Mouse (Mus musculus): ENCODE data around the gene Farsb. TPM values are rescaled to one million over a fixed set of nuclear protein-coding genes. Genes with fewer than 3 reads are reported as not detected.
A peak's percentile ranks its signal among the peaks of the same experiment; 100 is the strongest.

The Farsb gene
- polyA plus RNA-seq, 1 experiment, result 23.1 TPM

DNA sequence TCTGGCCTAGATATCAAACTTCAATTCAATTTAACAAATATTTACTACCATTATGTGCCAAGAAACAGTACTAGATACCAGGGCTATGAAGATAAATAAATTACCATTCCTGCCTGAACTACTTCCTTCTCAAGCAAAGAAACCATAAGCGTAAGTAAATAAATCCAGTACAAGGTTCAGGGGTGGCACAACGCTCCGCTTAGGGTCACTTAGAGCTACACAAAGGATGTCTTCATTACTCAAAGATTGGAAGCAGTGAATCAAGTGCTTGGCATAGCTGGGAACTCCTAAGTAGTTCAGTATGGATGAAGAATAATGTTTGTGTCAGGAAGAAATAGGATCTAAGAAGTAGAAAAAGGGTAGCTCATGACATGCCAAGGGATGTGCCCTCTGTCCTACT is 5.3 kb downstream of the Farsb start:
- DNase-seq, result no peak
- no peak overlapping the region for H3K27ac ChIP-seq (ENCODE audit: insufficient read depth, low read depth, low read length)
- TF ChIP-seq POLR2A (IDR thresholded peaks at IDR 0.05; ENCODE audit: low read depth, low read length) (no peak), CTCF (conservative IDR thresholded peaks at IDR 0.05; ENCODE audit: insufficient read depth, insufficient read length, low read depth, low read length) (no peak)
- WGBS, result 88% methylated on average over 3 of the region's 3 CpGs
- H3K36me3 ChIP-seq (ENCODE audit: control insufficient read depth, insufficient read depth, low read length), result peaks cover 2% of the 10 kb centered on the region; the same call in 1 of the 2 replicates
- H3K4me1 ChIP-seq (ENCODE audit: control insufficient read depth, insufficient read depth, low read length), result no peaks in the 10 kb centered on the region
- H3K27me3 ChIP-seq (replicated peaks; ENCODE audit: control insufficient read depth, insufficient read depth, low read length), result no peaks in the 10 kb centered on the region
- no peak overlapping the region for H3K4me3 ChIP-seq (ENCODE audit: insufficient read depth, low read depth, low read length)

DNA sequence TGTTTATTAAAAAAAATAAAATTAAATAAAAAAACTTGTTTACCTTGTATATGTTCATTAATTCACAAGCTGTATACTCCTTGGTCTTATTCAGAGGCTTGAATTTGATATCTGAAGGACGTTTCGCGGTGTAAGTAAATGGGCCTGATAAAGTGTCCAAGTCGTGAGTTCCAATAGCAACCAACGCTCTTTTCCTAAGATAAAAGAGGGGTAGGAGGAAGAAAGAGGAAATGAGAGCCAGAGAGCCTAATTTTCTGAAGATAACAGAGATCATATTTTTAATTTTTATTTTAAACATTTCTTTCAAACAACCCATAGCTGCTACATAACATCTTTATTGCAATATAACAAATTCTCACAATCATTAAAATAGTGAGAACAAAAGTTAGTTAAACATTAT is 16.3 kb downstream of the Farsb start:
- no peaks in the 10 kb centered on the region for H3K27me3 ChIP-seq (replicated peaks; ENCODE audit: control insufficient read depth, insufficient read depth, low read length)
- peaks cover 8% of the 10 kb centered on the region for H3K36me3 ChIP-seq (ENCODE audit: control insufficient read depth, insufficient read depth, low read length)
- no peaks in the 10 kb centered on the region for H3K4me1 ChIP-seq (ENCODE audit: control insufficient read depth, insufficient read depth, low read length)
- no peak for DNase-seq
- H3K4me3 ChIP-seq (ENCODE audit: insufficient read depth, low read depth, low read length), result no peak overlapping the region
- H3K27ac ChIP-seq (ENCODE audit: insufficient read depth, low read depth, low read length), result no peak overlapping the region
- WGBS, result 91% methylated on average over 5 of the region's 5 CpGs
- TF ChIP-seq POLR2A (IDR thresholded peaks at IDR 0.05; ENCODE audit: low read depth, low read length) (no peak), CTCF (conservative IDR thresholded peaks at IDR 0.05; ENCODE audit: insufficient read depth, insufficient read length, low read depth, low read length) (no peak)

DNA sequence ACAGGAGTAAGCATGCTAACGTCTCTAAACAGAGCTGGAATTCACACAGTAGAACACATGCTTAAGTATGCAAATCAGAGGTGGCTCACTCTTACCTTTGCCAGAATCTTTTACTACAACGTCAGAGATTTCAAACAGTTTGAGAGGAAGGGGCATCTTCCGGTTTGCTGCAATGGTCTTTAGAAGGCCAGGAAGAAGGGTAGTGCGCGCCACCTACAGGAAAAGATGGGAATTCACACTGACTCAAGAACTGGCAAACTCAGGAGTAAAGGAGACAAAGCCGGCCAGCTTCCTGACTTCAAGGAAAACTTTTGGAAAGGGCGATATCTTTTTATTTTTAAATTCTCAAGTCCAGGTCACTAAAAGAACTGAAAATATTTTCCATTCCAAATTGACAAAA is 34.0 kb downstream of the Farsb start:
- Histone ChIP-seq H3K4me1 (ENCODE audit: control insufficient read depth, insufficient read depth, low read length) (no peaks in the 10 kb centered on the region), H3K4me3 (ENCODE audit: insufficient read depth, low read depth, low read length) (no peak overlapping the region), H3K27ac (ENCODE audit: insufficient read depth, low read depth, low read length) (no peak overlapping the region), H3K36me3 (ENCODE audit: control insufficient read depth, insufficient read depth, low read length) (peaks cover 6% of the 10 kb centered on the region), H3K27me3 (replicated peaks; ENCODE audit: control insufficient read depth, insufficient read depth, low read length) (no peaks in the 10 kb centered on the region)
- peak; percentile 50 for DNase-seq
- TF ChIP-seq POLR2A (IDR thresholded peaks at IDR 0.05; ENCODE audit: low read depth, low read length) (no peak), CTCF (conservative IDR thresholded peaks at IDR 0.05; ENCODE audit: insufficient read depth, insufficient read length, low read depth, low read length) (peak; percentile 65)
- WGBS, result 30% methylated on average over 7 of the region's 7 CpGs

DNA sequence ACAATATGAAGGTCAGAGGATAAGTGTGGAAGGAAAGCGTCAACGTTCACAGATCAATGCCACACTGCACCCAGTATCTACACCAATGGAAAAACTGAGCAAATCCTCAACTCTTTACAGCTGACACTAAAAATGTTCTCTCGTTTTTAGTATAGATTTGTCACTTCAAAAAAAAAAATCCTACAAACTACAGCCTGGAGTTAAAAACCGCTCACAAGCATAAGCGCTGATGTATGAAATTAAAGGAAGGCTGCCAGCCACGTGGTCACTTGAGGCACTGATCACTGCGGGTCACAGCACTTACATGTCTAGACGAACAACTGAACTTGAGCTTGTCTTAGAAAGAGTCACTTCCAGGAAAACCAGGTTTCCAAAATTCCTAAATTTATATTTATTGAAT is 34.8 kb downstream of the Farsb start:
- Histone ChIP-seq H3K27ac (ENCODE audit: insufficient read depth, low read depth, low read length) (no peak overlapping the region), H3K36me3 (ENCODE audit: control insufficient read depth, insufficient read depth, low read length) (peaks cover 6% of the 10 kb centered on the region), H3K4me1 (ENCODE audit: control insufficient read depth, insufficient read depth, low read length) (no peaks in the 10 kb centered on the region), H3K27me3 (replicated peaks; ENCODE audit: control insufficient read depth, insufficient read depth, low read length) (no peaks in the 10 kb centered on the region), H3K4me3 (ENCODE audit: insufficient read depth, low read depth, low read length) (no peak overlapping the region)
- 65% methylated on average over 8 of the region's 8 CpGs for WGBS
- TF ChIP-seq POLR2A (IDR thresholded peaks at IDR 0.05; ENCODE audit: low read depth, low read length), result no peak
- TF ChIP-seq CTCF (conservative IDR thresholded peaks at IDR 0.05; ENCODE audit: insufficient read depth, insufficient read length, low read depth, low read length), result no peak
- peak; percentile 39 for DNase-seq

DNA sequence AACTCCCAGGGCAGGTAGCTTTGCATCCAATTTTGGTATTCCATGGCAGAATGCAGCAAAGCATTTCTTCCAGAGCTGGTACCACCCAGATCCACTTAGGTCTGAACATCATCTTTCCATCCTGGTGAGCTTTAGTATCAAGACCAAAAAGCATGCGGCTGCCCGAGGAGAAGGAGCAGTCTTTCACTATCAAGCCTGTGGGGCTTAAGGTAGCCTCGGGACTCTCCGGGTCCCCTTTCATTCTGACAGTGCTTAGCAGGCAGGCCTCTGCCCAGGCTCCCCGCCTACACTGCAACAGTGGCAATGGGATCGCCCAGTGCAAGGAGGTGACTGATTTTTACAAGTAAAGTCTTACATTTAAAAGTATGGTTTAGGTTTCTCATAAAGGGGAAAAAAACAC is 36.2 kb downstream of the Farsb start:
- peaks cover 5% of the 10 kb centered on the region for H3K36me3 ChIP-seq (ENCODE audit: control insufficient read depth, insufficient read depth, low read length)
- TF ChIP-seq POLR2A (IDR thresholded peaks at IDR 0.05; ENCODE audit: low read depth, low read length), result no peak
- no peak for TF ChIP-seq CTCF (conservative IDR thresholded peaks at IDR 0.05; ENCODE audit: insufficient read depth, insufficient read length, low read depth, low read length)
- H3K4me3 ChIP-seq (ENCODE audit: insufficient read depth, low read depth, low read length), result no peak overlapping the region
- no peak for DNase-seq
- H3K27ac ChIP-seq (ENCODE audit: insufficient read depth, low read depth, low read length), result no peak overlapping the region
- no peaks in the 10 kb centered on the region for H3K4me1 ChIP-seq (ENCODE audit: control insufficient read depth, insufficient read depth, low read length)
- 87% methylated on average over 6 of the region's 6 CpGs for WGBS
- H3K27me3 ChIP-seq (replicated peaks; ENCODE audit: control insufficient read depth, insufficient read depth, low read length), result no peaks in the 10 kb centered on the region

DNA sequence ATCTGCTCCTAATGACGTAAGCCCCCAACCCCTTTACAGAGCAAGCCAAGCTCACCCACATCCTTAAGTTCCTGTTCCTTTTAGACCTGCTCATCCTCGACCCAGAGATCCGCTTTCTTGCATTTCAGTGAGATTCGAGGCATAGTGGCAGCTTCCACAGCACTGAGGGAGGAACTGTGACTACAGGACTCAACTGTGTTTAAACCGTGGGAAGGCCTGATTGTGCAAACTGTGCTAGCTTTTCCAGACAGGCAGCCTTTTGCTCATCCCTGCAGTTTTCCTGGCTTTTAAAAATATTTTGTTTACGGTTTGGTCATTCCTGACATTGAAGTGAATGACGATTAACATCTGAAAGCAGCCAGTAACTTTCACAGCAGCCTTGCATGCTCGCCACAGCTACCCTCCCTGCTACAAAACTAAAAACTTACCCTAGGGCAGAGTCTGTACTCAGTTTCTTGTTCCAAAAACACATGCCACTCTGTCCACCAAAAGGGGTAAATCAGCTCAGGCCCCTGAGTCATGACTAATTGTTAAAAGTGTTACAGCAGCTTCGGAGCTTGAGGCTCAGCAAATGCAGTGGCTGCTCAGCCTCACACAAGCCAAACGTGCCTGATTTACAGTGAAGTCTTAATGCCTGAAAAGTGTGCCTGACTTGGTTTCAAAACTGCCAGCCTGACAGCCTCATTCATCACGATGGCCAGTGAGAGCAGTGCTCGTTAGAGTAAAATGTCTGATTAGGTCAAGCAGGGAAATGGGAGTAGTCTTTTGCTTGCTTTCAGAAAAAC is 37.4 kb downstream of the Farsb start:
- TF ChIP-seq POLR2A (IDR thresholded peaks at IDR 0.05; ENCODE audit: low read depth, low read length) (no peak), CTCF (conservative IDR thresholded peaks at IDR 0.05; ENCODE audit: insufficient read depth, insufficient read length, low read depth, low read length) (no peak)
- Histone ChIP-seq H3K4me1 (ENCODE audit: control insufficient read depth, insufficient read depth, low read length) (peaks cover 6% of the 10 kb centered on the region; the same call in 1 of the 2 replicates), H3K4me3 (ENCODE audit: insufficient read depth, low read depth, low read length) (no peak overlapping the region), H3K27ac (ENCODE audit: insufficient read depth, low read depth, low read length) (peak overlapping the region; percentile 8; the same call in 1 of the 2 replicates), H3K27me3 (replicated peaks; ENCODE audit: control insufficient read depth, insufficient read depth, low read length) (no peaks in the 10 kb centered on the region), H3K36me3 (ENCODE audit: control insufficient read depth, insufficient read depth, low read length) (peaks cover 5% of the 10 kb centered on the region)
- WGBS, result 61% methylated on average over 12 of the region's 12 CpGs
- peak; percentile 36 for DNase-seq

DNA sequence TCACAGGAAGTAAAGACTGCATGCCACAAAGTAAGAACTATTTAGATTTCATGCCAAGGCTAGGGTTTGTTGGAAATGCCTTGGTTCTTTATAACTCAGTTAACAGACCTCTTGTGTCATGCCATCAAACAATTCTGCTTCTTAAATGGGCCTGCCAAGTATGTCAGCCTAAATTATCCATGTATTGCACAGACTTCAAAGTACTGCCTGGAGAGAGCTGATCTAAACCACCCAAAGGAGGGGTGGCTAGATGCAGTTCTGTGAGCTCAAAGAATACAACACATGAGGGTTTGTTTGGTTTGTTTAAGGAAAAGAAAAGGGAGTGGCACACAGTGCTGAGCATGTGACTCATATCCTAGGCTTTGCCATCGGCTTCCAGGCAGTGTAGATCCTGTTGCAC is 40.6 kb downstream of the Farsb start:
- no peak for DNase-seq
- H3K27ac ChIP-seq (ENCODE audit: insufficient read depth, low read depth, low read length), result no peak overlapping the region
- no peak overlapping the region for H3K4me3 ChIP-seq (ENCODE audit: insufficient read depth, low read depth, low read length)
- no peak for TF ChIP-seq POLR2A (IDR thresholded peaks at IDR 0.05; ENCODE audit: low read depth, low read length)
- TF ChIP-seq CTCF (conservative IDR thresholded peaks at IDR 0.05; ENCODE audit: insufficient read depth, insufficient read length, low read depth, low read length), result no peak
- H3K27me3 ChIP-seq (replicated peaks; ENCODE audit: control insufficient read depth, insufficient read depth, low read length), result no peaks in the 10 kb centered on the region
- peaks cover under 1% of the 10 kb centered on the region for H3K36me3 ChIP-seq (ENCODE audit: control insufficient read depth, insufficient read depth, low read length)
- peaks cover 6% of the 10 kb centered on the region; the same call in 1 of the 2 replicates for H3K4me1 ChIP-seq (ENCODE audit: control insufficient read depth, insufficient read depth, low read length)
- 60% methylated on average over 1 of the region's 1 CpGs for WGBS

Measured in kidney, adult 2 months (tissue).